Mouse (Mus musculus) C2C12 (cell line): ENCODE measurements at regions not wholly inside any gene's neighbourhood (a gene's known extent, or its start where the extent isn't known, plus 50 kb on each side); places are given as distances from the start of the nearest gene placed in this dataset.

ENCODE experiments used
- CEBPB ChIP-seq: IDR thresholded peaks from one replicate; pipeline ENCODE4 v1.6.1; 2011; ENCODE audit warnings: low read depth, mild to moderate bottlenecking, control low read depth, moderate library complexity
- CTCF ChIP-seq: IDR thresholded peaks from one replicate; pipeline ENCODE4 v1.5.1; 2011; ENCODE audit not compliant: control insufficient read depth, insufficient read depth, insufficient read length
- FOSL1 ChIP-seq: IDR thresholded peaks from one replicate; pipeline ENCODE4 v1.8.0; 2011; ENCODE audit warnings: mild to moderate bottlenecking, low read length; ENCODE audit not compliant: poor library complexity, insufficient read depth, severe bottlenecking
- MAX ChIP-seq: IDR thresholded peaks from one replicate; pipeline ENCODE4 v1.6.1; 2011; ENCODE audit warnings: mild to moderate bottlenecking, control low read depth
- MYOG ChIP-seq: IDR thresholded peaks from one replicate; pipeline ENCODE4 v1.6.1; 2011; ENCODE audit not compliant: control insufficient read depth, insufficient read length; ENCODE audit errors: extremely low read depth

- TF ChIP-seq CTCF (no peak), MAX (no peak), MYOG (no peak), CEBPB (no peak), FOSL1 (no peak)
These were observed 276.5 kb upstream of the Cdyl start for GRCm38 (mm10) chr13:35383000-35383623.
